Mouse (Mus musculus): ENCODE measurements at regions not wholly inside any gene's neighbourhood (a gene's known extent, or its start where the extent isn't known, plus 50 kb on each side); places are given as distances from the start of the nearest gene placed in this dataset.

GRCm38 (mm10) chr12:45131139-45131538 is 56.6 kb upstream of the Stxbp6 start:
- no peaks in the 10 kb centered on the region for H3K4me1 ChIP-seq (replicated peaks; ENCODE audit: control insufficient read depth, insufficient read depth, low read length)
- TF ChIP-seq CTCF (IDR thresholded peaks at IDR 0.05; ENCODE audit: low read depth): no peak
- no peak overlapping the region for H3K4me2 ChIP-seq (replicated peaks; ENCODE audit: low read depth)
- H3K4me3 ChIP-seq (ENCODE audit: low read depth, low read length): no peak overlapping the region
- ATAC-seq: no peak
- H3K27me3 ChIP-seq (replicated peaks; ENCODE audit: control insufficient read depth, insufficient read depth, low read length): no peaks in the 10 kb centered on the region
- H3K9ac ChIP-seq (ENCODE audit: low read depth, low read length): no peak overlapping the region
- H3K27ac ChIP-seq (ENCODE audit: low read depth, low read length): no peak overlapping the region
- 83% methylated on average over 5 of the region's 5 CpGs for WGBS
- no peaks in the 10 kb centered on the region for H3K36me3 ChIP-seq (ENCODE audit: control insufficient read depth, insufficient read depth)
- no peaks in the 10 kb centered on the region for H3K9me3 ChIP-seq (ENCODE audit: control insufficient read depth)

DNA sequence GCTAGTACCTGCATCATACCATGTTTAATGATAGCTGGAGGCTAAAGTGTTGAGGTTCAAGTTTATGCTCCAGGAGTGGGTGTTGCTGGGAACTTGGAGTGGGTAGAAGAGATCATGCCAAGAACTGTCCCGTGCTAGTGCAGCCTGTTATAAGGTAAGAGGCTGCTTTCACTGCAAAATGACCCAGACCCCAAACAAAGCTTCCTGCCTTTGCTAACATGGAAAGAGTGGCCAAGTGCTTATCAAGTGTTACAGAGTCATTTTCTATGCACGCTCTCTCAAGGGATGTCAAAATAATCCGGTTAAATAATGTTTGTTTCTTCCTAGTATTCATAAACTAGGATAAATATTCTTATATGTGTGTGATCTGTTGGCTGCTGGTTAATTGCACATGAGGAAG is 51.4 kb upstream of the Stxbp6 start:
- H3K27me3 ChIP-seq (replicated peaks; ENCODE audit: control insufficient read depth, insufficient read depth, low read length): no peaks in the 10 kb centered on the region
- no peak for ATAC-seq
- H3K4me3 ChIP-seq (ENCODE audit: low read depth, low read length): no peak overlapping the region
- TF ChIP-seq CTCF (IDR thresholded peaks at IDR 0.05; ENCODE audit: low read depth): no peak
- no peak overlapping the region for H3K27ac ChIP-seq (ENCODE audit: low read depth, low read length)
- no peaks in the 10 kb centered on the region for H3K9me3 ChIP-seq (ENCODE audit: control insufficient read depth)
- no peaks in the 10 kb centered on the region for H3K36me3 ChIP-seq (ENCODE audit: control insufficient read depth, insufficient read depth)
- 65% methylated on average over 3 of the region's 3 CpGs for WGBS
- no peak overlapping the region for H3K9ac ChIP-seq (ENCODE audit: low read depth, low read length)
- no peak overlapping the region for H3K4me2 ChIP-seq (replicated peaks; ENCODE audit: low read depth)
- H3K4me1 ChIP-seq (replicated peaks; ENCODE audit: control insufficient read depth, insufficient read depth, low read length): no peaks in the 10 kb centered on the region
